Mouse (Mus musculus) common myeloid progenitor, adult 5-6 weeks (primary cell): ENCODE data around the gene Cwc22. TPM values are rescaled to one million over a fixed set of nuclear protein-coding genes. Genes with fewer than 3 reads are reported as not detected.

Experiments used
- ATAC-seq: replicated peaks from 2 replicates; pipeline ENCODE4 v1.8.0; 2016; ENCODE audit warnings: low read depth, mild to moderate bottlenecking, moderate TSS enrichment, inconsistent platforms; ENCODE audit not compliant: poor library complexity, severe bottlenecking
- total RNA-seq: library from RNA; stranded (forward); fragments of 200-1000, 187-1606 nt; gene quantifications from 2 replicates; pipeline ENCODE4 v1.2.3, GENCODE M21; 2017

Cwc22 gene
- total RNA-seq, 1 experiment from 2014 or later: 105 TPM

GRCm38 (mm10) chr2:77882961-77883360 lies 63.2 kb downstream of the Cwc22 start:
- no peak for ATAC-seq

- no peak for ATAC-seq
These were observed 64.6 kb downstream of the Cwc22 start for GRCm38 (mm10) chr2:77881301-77882199.

- ATAC-seq: no peak
These were observed 65.8 kb downstream of the Cwc22 start for GRCm38 (mm10) chr2:77880351-77880750.

- no peak for ATAC-seq
These were observed 66.4 kb downstream of the Cwc22 start for GRCm38 (mm10) chr2:77879736-77880135.

GRCm38 (mm10) chr2:77877156-77877855 lies 68.9 kb downstream of the Cwc22 start:
- no peak for ATAC-seq

GRCm38 (mm10) chr2:77876331-77876730 lies 69.8 kb downstream of the Cwc22 start:
- no peak for ATAC-seq

GRCm38 (mm10) chr2:77875516-77875915 lies 70.7 kb downstream of the Cwc22 start:
- ATAC-seq: no peak

- ATAC-seq: no peak
These were observed 71.5 kb downstream of the Cwc22 start for GRCm38 (mm10) chr2:77874678-77875077.

GRCm38 (mm10) chr2:77873806-77874205 lies 72.4 kb downstream of the Cwc22 start:
- no peak for ATAC-seq

GRCm38 (mm10) chr2:77872676-77873075 lies 73.5 kb downstream of the Cwc22 start:
- no peak for ATAC-seq

GRCm38 (mm10) chr2:77871146-77871545 lies 75.0 kb downstream of the Cwc22 start:
- no peak for ATAC-seq

GRCm38 (mm10) chr2:77869729-77870280 lies 76.4 kb downstream of the Cwc22 start:
- no peak for ATAC-seq

- no peak for ATAC-seq
These were observed 82.2 kb downstream of the Cwc22 start for GRCm38 (mm10) chr2:77863934-77864333.

- no peak for ATAC-seq
These were observed 82.7 kb downstream of the Cwc22 start for GRCm38 (mm10) chr2:77863522-77863921.

- no peak for ATAC-seq
These were observed 104.7 kb downstream of the Cwc22 start for GRCm38 (mm10) chr2:77841464-77841863.

- ATAC-seq: no peak
These were observed 106.6 kb downstream of the Cwc22 start for GRCm38 (mm10) chr2:77839587-77839986.

GRCm38 (mm10) chr2:77838688-77839087 lies 107.5 kb downstream of the Cwc22 start:
- no peak for ATAC-seq

GRCm38 (mm10) chr2:77835781-77836180 lies 110.4 kb downstream of the Cwc22 start:
- ATAC-seq: no peak
